Mouse (Mus musculus): ENCODE data around the gene 4932438H23Rik. TPM values are rescaled to one million over a fixed set of nuclear protein-coding genes. Genes with fewer than 3 reads are reported as not detected.
"Not testable (repeated sequence)": the region's sequence is repeated elsewhere in the genome, so short reads cannot be mapped to it uniquely, and the experiment has no call there.

The 4932438H23Rik gene
- total RNA-seq, 1 experiment: 0.36 TPM

- in situ Hi-C loops (cut with MboI; ENCODE audit: low sequenced_read_pairs in 2 of 2, unreplicated experiment in 2 of 2): loop anchor here (5.0 to 25.0 kb wide), 3 partner anchors 131 to 281 kb away; partner anchors contain the start of gene Ifnar2 (in 1 of the 2)
- Histone ChIP-seq H3K36me3 (ENCODE audit: control insufficient read depth, insufficient read depth, low read length, poor library complexity, severe bottlenecking) (no peaks in the 10 kb centered on the region), H3K9ac (ENCODE audit: insufficient read depth, low read depth, low read length, poor library complexity, severe bottlenecking) (no peak overlapping the region), H3K4me3 (ENCODE audit: insufficient read depth in 1 of 2, low read depth in 1 of 2, low read length in 2 of 2, poor library complexity in 1 of 2, severe bottlenecking in 1 of 2) (no peak overlapping the region), H3K9me3 (ENCODE audit: control insufficient read depth, insufficient read depth, low read depth, low read length) (no peaks in the 10 kb centered on the region), H3K27ac (ENCODE audit: insufficient read depth, low read depth, low read length, poor library complexity, severe bottlenecking) (no peak overlapping the region), H3K4me1 (ENCODE audit: control insufficient read depth in 2 of 2, insufficient read depth in 2 of 2, low read length in 2 of 2, poor library complexity in 1 of 2) (no peaks in the 10 kb centered on the region)
- DNase-seq (ENCODE audit: low read depth, low spot score): peak; percentile 52
- TF ChIP-seq ZNF384 (IDR thresholded peaks at IDR 0.05; ENCODE audit: low read depth, low read length): no peak
- peak; percentile 81 for TF ChIP-seq ZC3H11A (IDR thresholded peaks at IDR 0.05; ENCODE audit: borderline replicate concordance, low read depth, low read length)
Observed at GRCm38 (mm10) chr16:91081508-91081907, 13.4 kb downstream of the 4932438H23Rik start.

GRCm38 (mm10) chr16:91076180-91076579 lies 18.7 kb downstream of the 4932438H23Rik start:
- no peak overlapping the region for H3K27ac ChIP-seq (ENCODE audit: insufficient read depth, low read depth, low read length, poor library complexity, severe bottlenecking)
- no peak for DNase-seq (ENCODE audit: low read depth, low spot score)
- no peak overlapping the region for H3K4me3 ChIP-seq (ENCODE audit: insufficient read depth in 1 of 2, low read depth in 1 of 2, low read length in 2 of 2, poor library complexity in 1 of 2, severe bottlenecking in 1 of 2)
- no peak overlapping the region for H3K9ac ChIP-seq (ENCODE audit: insufficient read depth, low read depth, low read length, poor library complexity, severe bottlenecking)
- TF ChIP-seq ZC3H11A (IDR thresholded peaks at IDR 0.05; ENCODE audit: borderline replicate concordance, low read depth, low read length) (0 out of 2 replicates have a peak, but pooled peaks have one; percentile 5), MAFK (IDR thresholded peaks at IDR 0.05; ENCODE audit: insufficient read depth, low read depth, low read length) (no peak)
- H3K9me3 ChIP-seq (ENCODE audit: control insufficient read depth, insufficient read depth, low read depth, low read length): no peaks in the 10 kb centered on the region
- in situ Hi-C loops (cut with MboI; ENCODE audit: low sequenced_read_pairs in 2 of 2, unreplicated experiment in 2 of 2): loop anchor here in 1 of 2 experiments (25.0 kb wide), 1 partner anchor 286 kb away; the partner anchor contains the start of gene Ifnar2
- peaks cover 0 to 10% of the 10 kb centered on the region in 2 experiments; a peak in 2 of 4 replicates for H3K4me1 ChIP-seq (ENCODE audit: control insufficient read depth in 2 of 2, insufficient read depth in 2 of 2, low read length in 2 of 2, poor library complexity in 1 of 2)
- H3K36me3 ChIP-seq (ENCODE audit: control insufficient read depth, insufficient read depth, low read length, poor library complexity, severe bottlenecking): no peaks in the 10 kb centered on the region

GRCm38 (mm10) chr16:91075423-91075822 lies 19.5 kb downstream of the 4932438H23Rik start:
- H3K27ac ChIP-seq (ENCODE audit: insufficient read depth, low read depth, low read length, poor library complexity, severe bottlenecking); DNase-seq (ENCODE audit: low read depth, low spot score); H3K9ac ChIP-seq (ENCODE audit: insufficient read depth, low read depth, low read length, poor library complexity, severe bottlenecking); H3K36me3 ChIP-seq (ENCODE audit: control insufficient read depth, insufficient read depth, low read length, poor library complexity, severe bottlenecking); H3K4me3 ChIP-seq (ENCODE audit: insufficient read depth in 1 of 2, low read depth in 1 of 2, low read length in 2 of 2, poor library complexity in 1 of 2, severe bottlenecking in 1 of 2); H3K9me3 ChIP-seq (ENCODE audit: control insufficient read depth, insufficient read depth, low read depth, low read length): not testable (repeated sequence)
- in situ Hi-C loops (cut with MboI; ENCODE audit: low sequenced_read_pairs in 2 of 2, unreplicated experiment in 2 of 2): loop anchor here in 1 of 2 experiments (25.0 kb wide), 1 partner anchor 287 kb away; the partner anchor contains the start of gene Ifnar2
- H3K4me1 ChIP-seq (ENCODE audit: control insufficient read depth in 2 of 2, insufficient read depth in 2 of 2, low read length in 2 of 2, poor library complexity in 1 of 2): peaks cover 0 to 14% of the 10 kb centered on the region in 2 experiments; a peak in 2 of 4 replicates

GRCm38 (mm10) chr16:91073163-91073892 lies 21.6 kb downstream of the 4932438H23Rik start:
- TF ChIP-seq ZC3H11A (IDR thresholded peaks at IDR 0.05; ENCODE audit: borderline replicate concordance, low read depth, low read length) (peak; percentile 79), ZNF384 (IDR thresholded peaks at IDR 0.05; ENCODE audit: low read depth, low read length) (no peak), MAFK (IDR thresholded peaks at IDR 0.05; ENCODE audit: insufficient read depth, low read depth, low read length) (no peak), CHD2 (IDR thresholded peaks at IDR 0.05; ENCODE audit: low read depth, low read length) (no peak)
- Histone ChIP-seq H3K4me1 (ENCODE audit: control insufficient read depth in 2 of 2, insufficient read depth in 2 of 2, low read length in 2 of 2, poor library complexity in 1 of 2) (peaks cover 0 to 14% of the 10 kb centered on the region in 2 experiments; a peak in 2 of 4 replicates), H3K36me3 (ENCODE audit: control insufficient read depth, insufficient read depth, low read length, poor library complexity, severe bottlenecking) (no peaks in the 10 kb centered on the region), H3K4me3 (ENCODE audit: insufficient read depth in 1 of 2, low read depth in 1 of 2, low read length in 2 of 2, poor library complexity in 1 of 2, severe bottlenecking in 1 of 2) (no peak overlapping the region), H3K9ac (ENCODE audit: insufficient read depth, low read depth, low read length, poor library complexity, severe bottlenecking) (no peak overlapping the region), H3K27ac (ENCODE audit: insufficient read depth, low read depth, low read length, poor library complexity, severe bottlenecking) (no peak overlapping the region), H3K9me3 (ENCODE audit: control insufficient read depth, insufficient read depth, low read depth, low read length) (no peaks in the 10 kb centered on the region)
- peak; percentile 84 for DNase-seq (ENCODE audit: low read depth, low spot score)
- in situ Hi-C loops (cut with MboI; ENCODE audit: low sequenced_read_pairs in 2 of 2, unreplicated experiment in 2 of 2): no loop called here

- TF ChIP-seq MAFK (IDR thresholded peaks at IDR 0.05; ENCODE audit: insufficient read depth, low read depth, low read length) (no peak), ZC3H11A (IDR thresholded peaks at IDR 0.05; ENCODE audit: borderline replicate concordance, low read depth, low read length) (no peak), CHD2 (IDR thresholded peaks at IDR 0.05; ENCODE audit: low read depth, low read length) (no peak), ZNF384 (IDR thresholded peaks at IDR 0.05; ENCODE audit: low read depth, low read length) (no peak), HCFC1 (IDR thresholded peaks at IDR 0.05; ENCODE audit: borderline replicate concordance, insufficient read depth, low read length) (no peak)
- DNase-seq (ENCODE audit: low read depth, low spot score): peak; percentile 27
Observed at GRCm38 (mm10) chr16:91072256-91072655, 22.7 kb downstream of the 4932438H23Rik start.

More at GRCm38 (mm10) chr16:91072256-91072655, 22.7 kb downstream of the 4932438H23Rik start:
- H3K9me3 ChIP-seq (ENCODE audit: control insufficient read depth, insufficient read depth, low read depth, low read length): no peaks in the 10 kb centered on the region
- peaks cover 0 to 14% of the 10 kb centered on the region in 2 experiments; a peak in 2 of 4 replicates for H3K4me1 ChIP-seq (ENCODE audit: control insufficient read depth in 2 of 2, insufficient read depth in 2 of 2, low read length in 2 of 2, poor library complexity in 1 of 2)
- H3K4me3 ChIP-seq (ENCODE audit: insufficient read depth in 1 of 2, low read depth in 1 of 2, low read length in 2 of 2, poor library complexity in 1 of 2, severe bottlenecking in 1 of 2): no peak overlapping the region
- H3K27ac ChIP-seq (ENCODE audit: insufficient read depth, low read depth, low read length, poor library complexity, severe bottlenecking): no peak overlapping the region
- in situ Hi-C loops (cut with MboI; ENCODE audit: low sequenced_read_pairs in 2 of 2, unreplicated experiment in 2 of 2): no loop called here
- H3K36me3 ChIP-seq (ENCODE audit: control insufficient read depth, insufficient read depth, low read length, poor library complexity, severe bottlenecking): no peaks in the 10 kb centered on the region
- no peak overlapping the region; the same call in 1 of the 2 replicates for H3K9ac ChIP-seq (ENCODE audit: insufficient read depth, low read depth, low read length, poor library complexity, severe bottlenecking)

Measured in ES-E14 (cell line).